Mouse (Mus musculus): ENCODE results near the gene Smarcd1.
A peak's percentile ranks its signal among the peaks of the same experiment; 100 is the strongest.

The Smarcd1 gene

GRCm38 (mm10) chr15:99731167-99731566 is 29.2 kb downstream of the Smarcd1 start:
- ATAC-seq (ENCODE audit: low TSS enrichment), result no peak

GRCm38 (mm10) chr15:99731678-99732077 is 29.7 kb downstream of the Smarcd1 start:
- no peak for ATAC-seq (ENCODE audit: low TSS enrichment)

GRCm38 (mm10) chr15:99733186-99733585 is 31.3 kb downstream of the Smarcd1 start:
- ATAC-seq (ENCODE audit: low TSS enrichment), result no peak

- no peak for ATAC-seq (ENCODE audit: low TSS enrichment)
Measured at GRCm38 (mm10) chr15:99735631-99736030, 33.7 kb downstream of the Smarcd1 start.

GRCm38 (mm10) chr15:99736675-99737074 is 34.7 kb downstream of the Smarcd1 start:
- peak; percentile 79; the same call in 1 of the 2 replicates for ATAC-seq (ENCODE audit: low TSS enrichment)

GRCm38 (mm10) chr15:99740229-99740628 is 38.3 kb downstream of the Smarcd1 start:
- no peak for ATAC-seq (ENCODE audit: low TSS enrichment)

- ATAC-seq (ENCODE audit: low TSS enrichment), result no peak; the same call in 1 of the 2 replicates
Measured at GRCm38 (mm10) chr15:99754204-99754603, 52.3 kb downstream of the Smarcd1 start.

All from frontal cortex, adult (tissue).